Mouse (Mus musculus) liver, adult 2 months (tissue): ENCODE results near the gene Tnc. TPM values are rescaled to one million over a fixed set of nuclear protein-coding genes. Genes with fewer than 3 reads are reported as not detected.

ENCODE experiments used
- DNase-seq: peaks from one replicate; pipeline ENCODE4 v3.0.0-alpha.2; 2011; ENCODE audit warnings: low read depth, low spot score; ENCODE audit errors: extremely low read depth
- H3K27ac ChIP-seq: fragments of 200-500 bp; replicated peaks from 2 replicates; pipeline ENCODE4 v1.5.1; 2012; ENCODE audit warnings: low read depth, mild to moderate bottlenecking, control low read depth, inconsistent platforms, low read length; ENCODE audit not compliant: insufficient read depth
- H3K27me3 ChIP-seq: fragments of 200-500 bp; 2 replicates; pipeline ENCODE4 v1.6.1; 2012; ENCODE audit warnings: mild to moderate bottlenecking, moderate library complexity, low read length, inconsistent platforms; ENCODE audit not compliant: control insufficient read depth, insufficient read depth
- H3K36me3 ChIP-seq: fragments of 200-500 bp; 2 replicates; pipeline ENCODE4 v1.6.1; 2012; ENCODE audit warnings: low read length, inconsistent platforms; ENCODE audit not compliant: control insufficient read depth, insufficient read depth
- H3K4me1 ChIP-seq: fragments of 200-500 bp; 2 replicates; pipeline ENCODE4 v1.6.1; 2011; ENCODE audit warnings: low read length; ENCODE audit not compliant: control insufficient read depth, insufficient read depth
- H3K4me3 ChIP-seq: fragments of 200-500 bp; 2 replicates; pipeline ENCODE4 v1.5.1; 2011; ENCODE audit warnings: low read depth, mild to moderate bottlenecking, control low read depth, low read length, moderate library complexity; ENCODE audit not compliant: insufficient read depth
- H3K79me2 ChIP-seq: fragments of 200-500 bp; 2 replicates; pipeline ENCODE4 v1.6.1; 2012; ENCODE audit warnings: inconsistent platforms, mild to moderate bottlenecking, low read length, moderate library complexity; ENCODE audit not compliant: control insufficient read depth, insufficient read depth
- H3K9ac ChIP-seq: fragments of 200-500 bp; 2 replicates; pipeline ENCODE4 v1.6.1; 2012; ENCODE audit warnings: low read depth, mild to moderate bottlenecking, control low read depth, inconsistent platforms, low read length
- CTCF ChIP-seq: fragments of 200-500 bp; IDR thresholded peaks from 2 replicates; pipeline ENCODE4 v1.5.1; 2011; ENCODE audit warnings: low read depth, low read length, control low read depth
- POLR2A ChIP-seq: fragments of 200-500 bp; IDR thresholded peaks from 2 replicates; pipeline ENCODE4 v1.6.1; 2011; ENCODE audit warnings: low read length, control low read depth; ENCODE audit not compliant: insufficient read depth; ENCODE audit errors: extremely low read depth
- WGBS: fragments of 180-500 bp; shearing (Covaris S2); methylation state at CpG from one replicate; pipeline ENCODE4 v1.1.7; 2018; 5-methylcytosine and 5-hydroxymethylcytosine counted together
- polyA plus RNA-seq: library from polyadenylated mRNA; depleted of rRNA; stranded (reverse); fragments of >200 nt; gene quantifications from 2 replicates; pipeline ENCODE4 v1.2.3, GENCODE M21; 2012
- total RNA-seq: library from RNA; depleted of rRNA; stranded (reverse); fragments of >200 nt; gene quantifications from 2 replicates; pipeline ENCODE4 v1.2.3, GENCODE M21; 2014

The Tnc gene
- total and polyA plus RNA-seq, 2 experiments = 0.24 to 0.37 TPM

- Histone ChIP-seq H3K27ac (no peak overlapping the region), H3K36me3 (no peaks in the 10 kb centered on the region), H3K4me1 (no peaks in the 10 kb centered on the region), H3K4me3 (no peak overlapping the region), H3K79me2 (no peaks in the 10 kb centered on the region), H3K27me3 (no peaks in the 10 kb centered on the region), H3K9ac (no peak overlapping the region)
- DNase-seq = no peak
- WGBS = 71% methylated on average over 5 of the region's 5 CpGs
- TF ChIP-seq CTCF = no peak
- TF ChIP-seq POLR2A = no peak
These were observed 37.0 kb upstream of the Tnc start for GRCm38 (mm10) chr4:64083858-64084257.

GRCm38 (mm10) chr4:64078029-64078619 is 31.3 kb upstream of the Tnc start:
- no peak overlapping the region for H3K27ac ChIP-seq
- no peaks in the 10 kb centered on the region for H3K79me2 ChIP-seq
- H3K4me1 ChIP-seq = no peaks in the 10 kb centered on the region
- no peaks in the 10 kb centered on the region for H3K27me3 ChIP-seq
- TF ChIP-seq POLR2A (no peak), CTCF (no peak)
- no peak overlapping the region for H3K4me3 ChIP-seq
- peak; percentile 19 for DNase-seq
- 79% methylated on average over 2 of the region's 2 CpGs for WGBS
- H3K9ac ChIP-seq = no peak overlapping the region
- H3K36me3 ChIP-seq = no peaks in the 10 kb centered on the region

- no peak for TF ChIP-seq POLR2A
- no peak for TF ChIP-seq CTCF
- Histone ChIP-seq H3K4me1 (no peaks in the 10 kb centered on the region), H3K27me3 (no peaks in the 10 kb centered on the region), H3K27ac (no peak overlapping the region), H3K4me3 (no peak overlapping the region), H3K9ac (no peak overlapping the region), H3K36me3 (no peaks in the 10 kb centered on the region), H3K79me2 (no peaks in the 10 kb centered on the region)
- DNase-seq = peak; percentile 8
- 70% methylated on average over 6 of the region's 6 CpGs for WGBS
These were observed 29.7 kb upstream of the Tnc start for GRCm38 (mm10) chr4:64076349-64077025.

- TF ChIP-seq CTCF (no peak), POLR2A (no peak)
- Histone ChIP-seq H3K36me3 (no peaks in the 10 kb centered on the region), H3K27me3 (no peaks in the 10 kb centered on the region), H3K79me2 (no peaks in the 10 kb centered on the region), H3K27ac (no peak overlapping the region), H3K4me3 (no peak overlapping the region), H3K4me1 (no peaks in the 10 kb centered on the region), H3K9ac (no peak overlapping the region)
- DNase-seq = no peak
These were observed 27.9 kb upstream of the Tnc start for GRCm38 (mm10) chr4:64074725-64075124.

GRCm38 (mm10) chr4:64067394-64067793 is 20.6 kb upstream of the Tnc start:
- H3K27me3 ChIP-seq = no peaks in the 10 kb centered on the region
- H3K9ac ChIP-seq = no peak overlapping the region
- H3K79me2 ChIP-seq = no peaks in the 10 kb centered on the region
- no peak for DNase-seq
- no peak overlapping the region for H3K27ac ChIP-seq
- H3K36me3 ChIP-seq = no peaks in the 10 kb centered on the region
- H3K4me3 ChIP-seq = no peak overlapping the region
- WGBS = 64% methylated on average over 7 of the region's 7 CpGs
- H3K4me1 ChIP-seq = no peaks in the 10 kb centered on the region
- no peak for TF ChIP-seq CTCF
- TF ChIP-seq POLR2A = no peak

- no peak for DNase-seq
- 38% methylated on average over 10 of the region's 10 CpGs for WGBS
- Histone ChIP-seq H3K27ac (no peak overlapping the region), H3K4me1 (no peaks in the 10 kb centered on the region), H3K79me2 (no peaks in the 10 kb centered on the region), H3K4me3 (no peak overlapping the region), H3K9ac (no peak overlapping the region), H3K36me3 (no peaks in the 10 kb centered on the region), H3K27me3 (no peaks in the 10 kb centered on the region)
- TF ChIP-seq POLR2A (no peak), CTCF (no peak)
These were observed 18.5 kb upstream of the Tnc start for GRCm38 (mm10) chr4:64065266-64065665.
